Mouse (Mus musculus) urinary bladder, postnatal 36 days (tissue): ENCODE data around the gene E130116L18Rik.
"Not testable (repeated sequence)": the region's sequence is repeated elsewhere in the genome, so short reads cannot be mapped to it uniquely, and the experiment has no call there.

Experiments
- DNase-seq, 2 experiments: peaks; one replicate each; pipeline ENCODE4 v3.0.0; 2022; ENCODE audit warnings: low spot score in 2 of 2, mixed read lengths in 1 of 2

Gene E130116L18Rik

DNA sequence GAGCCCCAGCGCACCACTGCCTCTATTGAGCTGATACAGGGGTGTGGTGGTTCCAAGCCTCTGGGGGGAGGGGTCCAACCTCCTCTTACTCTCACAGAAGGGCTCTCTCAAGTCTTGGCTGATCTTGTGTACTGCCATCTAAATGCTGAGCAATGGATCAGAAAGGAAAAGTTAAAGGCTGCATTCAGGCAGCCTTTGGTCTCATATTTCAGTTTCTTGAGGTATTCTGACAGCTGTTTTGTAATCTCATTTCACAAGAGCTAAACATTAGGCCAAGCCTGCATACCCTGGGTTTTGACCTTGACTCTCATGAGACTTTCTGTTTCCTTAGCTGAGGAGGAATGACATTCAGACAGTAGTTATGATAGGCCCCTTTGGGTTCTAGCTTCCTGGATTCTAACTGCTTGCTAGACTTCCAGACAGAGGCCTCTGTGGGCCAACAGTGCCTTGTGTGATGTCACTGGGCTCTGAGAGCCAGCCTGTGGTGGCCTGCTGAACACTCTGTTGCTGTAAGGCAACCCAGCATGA, 41.9 kb downstream of the E130116L18Rik start, which contains the start of gene Galntl5:
Galntl5 (plus strand) TSS at position 457 of the 528 bp plus-strand sequence.
- DNase-seq: no peak

DNA sequence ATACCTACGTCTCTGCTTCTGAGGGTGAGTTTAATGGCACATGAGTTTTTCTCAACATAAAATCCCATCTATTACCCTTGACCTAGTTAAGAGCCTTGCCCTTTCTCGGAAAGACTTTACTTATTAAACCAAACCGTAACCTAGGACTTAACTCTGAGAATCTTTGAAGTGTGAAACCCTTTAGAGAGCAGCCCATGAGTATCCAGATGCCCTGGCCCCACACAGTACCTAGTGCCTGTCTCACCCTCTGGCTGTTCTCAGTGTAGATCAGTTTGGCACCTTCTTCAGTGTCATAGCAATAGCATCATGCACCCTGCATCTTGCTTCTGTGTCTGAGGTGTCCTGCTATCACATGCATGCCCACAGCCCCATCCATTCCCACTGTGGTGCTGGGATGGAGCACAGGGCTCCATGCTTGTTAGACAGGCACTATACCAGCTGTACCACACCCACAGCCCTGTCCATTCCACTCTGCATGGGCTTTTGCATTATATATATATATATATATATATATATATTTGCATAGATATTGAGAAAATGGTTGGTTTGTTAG, 42.9 kb downstream of the E130116L18Rik start:
- no peak for DNase-seq

DNA sequence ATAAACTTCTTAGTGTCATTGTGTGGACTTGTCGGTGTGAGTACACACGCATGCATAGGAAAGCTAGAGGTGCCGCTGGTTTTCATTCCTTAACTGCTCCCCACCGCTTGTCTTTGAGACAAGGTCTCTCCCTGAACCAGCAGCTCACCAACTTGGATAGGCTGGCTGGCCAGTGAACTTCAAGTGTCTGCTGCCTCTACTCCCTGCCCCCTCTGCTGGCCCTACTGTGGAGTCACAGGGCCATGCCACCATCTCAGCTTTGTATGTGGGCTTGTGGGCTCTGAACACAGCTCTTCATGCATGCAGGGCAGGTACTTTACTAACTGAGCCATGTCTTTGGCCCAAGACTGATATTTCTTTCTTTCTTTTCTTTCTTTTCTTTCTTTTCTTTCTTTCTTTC, 43.7 kb downstream of the E130116L18Rik start:
- no peak for DNase-seq

DNA sequence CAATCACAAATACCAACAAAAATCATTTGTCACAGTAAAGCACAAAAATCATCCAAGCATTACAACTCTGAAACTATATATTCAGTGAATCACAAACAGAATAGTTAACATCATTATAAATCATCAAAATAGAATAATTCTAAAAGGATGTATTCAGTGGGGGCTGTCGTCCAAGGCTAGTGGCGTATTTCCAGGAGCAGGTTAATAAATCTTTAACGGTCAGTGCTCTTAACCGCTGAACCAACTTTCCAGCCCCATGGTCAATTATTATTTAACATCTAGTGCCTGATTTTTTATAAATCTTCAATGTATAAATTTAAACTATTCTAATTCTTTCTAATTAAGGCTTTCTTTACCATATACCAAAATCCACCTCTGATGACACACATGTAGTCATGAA, 44.4 kb downstream of the E130116L18Rik start:
- DNase-seq: not testable (repeated sequence)

DNA sequence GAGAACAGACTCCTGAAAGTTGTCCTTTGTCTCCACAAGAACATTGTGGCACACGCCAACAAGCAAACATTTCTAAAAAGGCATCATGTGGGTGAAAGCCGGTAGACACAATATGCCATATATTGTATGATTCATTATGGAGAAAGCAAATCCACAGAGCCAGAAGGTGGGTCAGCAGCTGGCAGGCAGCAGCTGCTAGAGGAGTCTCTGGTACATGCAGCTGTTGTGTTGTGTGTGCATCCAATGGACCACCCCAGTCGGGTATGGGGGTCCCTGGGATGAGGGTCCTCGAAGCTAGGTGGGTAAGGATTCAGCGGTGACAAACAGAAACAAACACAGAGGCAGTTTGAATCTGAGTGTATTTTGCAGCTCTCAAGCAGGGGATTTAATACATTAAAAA, 45.0 kb downstream of the E130116L18Rik start:
- not testable (repeated sequence) for DNase-seq
